Mouse (Mus musculus): ENCODE measurements at regions not wholly inside any gene's neighbourhood (a gene's known extent, or its start where the extent isn't known, plus 50 kb on each side); places are given as distances from the start of the nearest gene placed in this dataset.
A peak's percentile ranks its signal among the peaks of the same experiment; 100 is the strongest.

DNA sequence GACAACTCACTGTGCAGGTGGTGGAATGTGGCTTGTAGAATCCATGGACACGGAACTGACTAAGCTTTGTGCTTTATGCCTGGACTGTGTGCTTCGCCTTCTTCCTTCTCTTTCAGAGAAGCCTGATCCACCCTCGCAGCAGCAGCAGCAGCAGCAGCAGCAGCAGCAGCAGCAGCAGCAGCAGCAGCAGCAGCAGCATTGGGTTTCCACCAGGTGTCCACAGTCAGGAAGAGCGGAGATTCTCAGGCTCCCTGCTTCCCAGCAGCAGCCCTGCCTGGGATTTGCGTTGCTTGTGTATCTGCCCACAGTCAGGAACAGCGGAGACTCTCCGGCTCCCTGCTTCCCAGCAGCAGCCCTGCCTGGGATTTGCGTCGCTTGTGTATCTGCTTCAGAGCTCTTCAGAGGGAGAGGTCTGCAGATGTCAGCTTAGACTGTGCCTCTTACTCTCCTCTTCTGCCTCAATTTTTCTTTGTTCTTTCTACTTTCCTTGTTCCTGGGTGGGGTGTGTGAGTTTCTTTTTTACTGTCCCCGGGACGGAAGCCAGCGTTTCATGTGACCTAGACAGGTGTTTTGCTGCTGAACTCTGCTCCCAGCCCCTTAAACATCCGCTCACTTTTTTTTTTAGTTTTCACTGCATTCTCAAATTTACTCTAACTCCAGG is 168.1 kb upstream of the Olig3 start:
- no peak for ATAC-seq (replicated peaks; ENCODE audit: poor library complexity)

DNA sequence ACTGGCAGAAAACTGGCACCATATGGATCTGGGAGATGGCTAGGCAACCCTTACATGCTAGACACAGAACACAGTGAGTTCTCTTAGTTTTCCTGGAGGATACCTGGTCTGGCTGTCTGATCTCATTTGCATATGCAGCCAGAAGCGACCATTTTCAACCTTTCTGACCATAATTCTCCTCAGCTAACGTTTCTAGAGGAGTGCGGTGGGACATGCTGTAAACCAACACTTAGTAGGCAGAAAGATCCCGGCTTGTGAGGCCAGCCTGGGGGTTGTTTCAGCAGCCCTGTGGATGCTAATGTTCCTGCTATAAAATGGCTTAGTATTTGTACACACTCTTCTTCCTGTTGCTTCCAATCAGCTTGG is 168.6 kb upstream of the Olig3 start:
- ATAC-seq (replicated peaks; ENCODE audit: poor library complexity): no peak

DNA sequence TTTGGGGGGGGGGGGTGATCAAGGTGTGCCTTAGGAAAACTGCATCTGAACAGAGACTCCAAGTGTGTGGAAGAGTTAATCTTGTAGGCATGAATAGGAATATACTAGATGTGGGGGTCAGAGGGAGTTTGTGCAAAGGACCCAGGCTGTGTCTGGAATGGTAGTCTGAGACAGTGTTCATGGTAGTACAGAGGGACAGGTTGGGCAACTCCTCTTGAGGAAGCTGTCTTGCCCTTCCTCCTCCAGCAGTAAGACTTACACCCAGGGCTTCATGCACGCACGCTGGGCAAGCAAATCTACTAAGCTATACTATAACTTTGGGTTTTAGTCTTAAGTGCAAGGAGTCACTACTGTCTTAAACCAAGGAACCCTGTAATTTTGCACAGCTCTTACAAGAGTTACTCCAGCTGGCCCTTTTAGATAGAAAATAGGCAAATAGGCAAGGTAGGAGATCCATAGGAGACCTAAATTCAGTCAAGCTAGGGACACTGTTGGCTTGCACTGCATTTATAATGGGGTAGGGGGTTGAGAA is 169.2 kb upstream of the Olig3 start:
- peak; percentile 38; the same call in 1 of the 2 replicates for ATAC-seq (replicated peaks; ENCODE audit: poor library complexity)

DNA sequence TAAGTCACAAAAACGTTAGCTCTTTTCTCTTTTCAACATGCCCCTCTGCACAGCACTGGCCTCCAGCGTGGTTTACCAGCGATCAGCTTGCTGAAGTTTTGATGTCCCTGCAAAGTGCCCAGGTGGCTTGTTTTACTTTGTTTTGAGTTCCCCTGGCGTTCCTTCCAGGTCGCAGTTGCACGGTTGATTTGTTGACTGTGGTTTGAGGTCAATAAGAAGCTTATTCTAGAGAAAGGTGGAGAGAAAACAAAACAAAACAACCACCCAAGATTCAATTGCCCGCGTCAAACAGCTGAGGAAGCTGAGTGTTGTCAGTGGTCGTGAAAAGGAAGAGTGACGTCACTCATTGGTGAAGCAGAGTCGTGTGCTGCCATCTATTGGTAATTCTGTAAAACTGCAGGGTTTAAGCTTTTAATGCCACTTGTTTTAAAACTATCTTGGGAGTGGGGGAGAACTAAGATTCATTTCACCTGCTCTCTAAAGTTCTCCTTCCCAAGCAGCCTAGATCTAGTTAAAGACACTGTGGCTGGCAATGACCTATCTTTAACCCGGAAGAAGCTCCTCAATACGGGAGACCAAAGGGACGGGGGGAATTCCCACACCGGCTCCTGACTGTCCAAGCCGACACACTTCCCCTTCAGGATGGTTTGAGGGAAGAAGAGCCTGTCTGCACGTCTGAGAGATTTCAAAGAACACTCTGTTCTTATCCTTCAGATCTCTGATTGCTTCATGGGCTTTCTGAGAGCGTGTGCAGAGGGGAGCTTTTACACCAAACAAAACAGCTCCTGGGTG is 170.3 kb upstream of the Olig3 start:
- ATAC-seq (replicated peaks; ENCODE audit: poor library complexity): peak; percentile 97

DNA sequence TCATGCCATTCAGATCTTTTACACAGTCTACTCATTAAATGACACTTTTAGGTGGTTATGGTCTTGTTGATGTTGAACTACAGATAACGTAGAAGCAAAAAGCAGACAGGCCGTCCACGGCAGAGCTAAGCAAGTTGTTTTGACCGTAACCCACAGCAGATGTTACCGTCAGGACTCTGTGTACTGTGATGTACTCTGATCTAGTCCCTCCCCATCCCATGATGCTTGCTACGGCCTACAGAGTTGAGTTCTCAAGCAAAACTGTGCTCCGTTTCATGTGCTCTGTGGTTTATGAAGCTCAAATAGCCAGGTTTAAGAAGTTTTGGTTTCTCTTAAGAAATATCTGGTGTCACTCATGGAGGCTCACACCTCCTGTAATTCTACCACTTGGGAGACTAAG is 169.4 kb upstream of the Tnfaip3 start:
- ATAC-seq (replicated peaks; ENCODE audit: poor library complexity): no peak

DNA sequence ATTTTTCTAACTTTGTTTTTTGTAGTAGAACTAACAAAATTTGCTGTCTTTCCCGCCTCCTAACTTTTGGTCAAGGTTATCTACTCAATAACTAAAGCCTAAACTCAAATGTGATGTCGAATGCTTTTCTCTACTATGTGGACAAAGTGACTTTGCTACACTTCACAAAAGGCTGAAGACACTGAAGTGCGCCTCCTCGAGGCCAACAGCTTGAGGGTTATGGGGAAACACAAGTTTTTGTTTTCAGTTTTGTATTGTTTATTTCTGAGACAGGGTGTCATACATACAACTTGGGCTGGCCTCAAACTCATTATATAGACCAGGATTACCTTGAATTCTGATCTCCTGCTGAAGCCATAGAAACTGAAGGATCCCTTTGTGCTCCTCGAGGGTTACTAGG is 162.4 kb upstream of the Tnfaip3 start:
- ATAC-seq (replicated peaks; ENCODE audit: poor library complexity): no peak

DNA sequence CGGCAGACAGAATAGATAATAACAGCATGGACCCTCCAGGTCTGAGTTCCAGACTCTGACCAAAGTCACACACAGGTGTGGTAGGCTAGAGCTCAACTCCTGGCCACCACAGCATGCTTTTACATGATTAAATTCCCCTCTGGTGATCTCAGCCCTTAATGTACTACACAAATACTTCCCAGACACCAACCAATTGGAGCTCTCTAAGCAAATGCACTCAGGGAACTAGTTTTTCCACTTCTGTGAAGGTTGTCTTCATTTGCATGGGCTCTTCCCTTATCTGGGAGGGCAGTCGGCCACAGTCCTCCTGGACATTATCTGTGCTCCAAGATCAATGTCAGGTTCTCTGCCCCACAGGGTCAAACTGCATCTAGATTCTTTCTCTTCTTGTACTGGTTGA is 162.0 kb upstream of the Tnfaip3 start:
- ATAC-seq (replicated peaks; ENCODE audit: poor library complexity): no peak

DNA sequence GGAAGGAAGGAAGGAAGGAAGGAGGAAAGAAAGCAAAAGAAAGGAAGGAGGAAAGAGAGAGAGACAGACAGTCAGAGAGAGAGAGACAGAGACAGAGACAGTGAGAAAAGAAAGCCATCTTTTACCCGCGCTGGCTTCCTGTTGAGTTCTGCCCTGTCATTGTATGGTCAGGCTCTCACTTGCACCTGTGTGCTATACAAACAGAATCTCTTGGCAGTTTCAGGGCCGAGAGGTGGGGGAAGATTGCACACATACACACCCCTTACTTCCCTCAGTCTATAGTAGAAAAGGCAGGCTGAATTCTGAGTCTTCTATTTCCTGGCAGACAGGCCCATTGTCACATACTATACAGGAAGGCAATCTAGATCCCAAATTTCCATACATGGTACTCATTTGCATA is 160.8 kb upstream of the Tnfaip3 start:
- ATAC-seq (replicated peaks; ENCODE audit: poor library complexity): no peak

DNA sequence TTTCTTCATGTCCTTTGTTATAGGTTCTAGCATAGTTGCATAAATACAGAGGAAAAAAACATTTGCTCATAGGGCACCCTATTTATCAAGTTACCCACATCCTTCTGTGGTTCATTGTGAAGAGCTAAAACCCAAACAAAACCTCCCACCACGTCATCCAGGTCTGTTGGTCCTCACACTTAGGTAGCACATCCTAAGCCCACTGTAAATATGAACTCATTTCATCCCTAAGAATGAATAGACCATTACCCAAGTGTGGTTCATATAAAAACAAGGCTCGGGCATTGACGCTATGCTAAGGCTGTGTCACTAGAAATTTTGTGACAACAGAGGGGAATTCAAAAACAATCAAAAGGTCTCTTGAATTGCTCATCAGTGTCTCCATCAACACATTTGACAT is 156.4 kb upstream of the Tnfaip3 start:
- ATAC-seq (replicated peaks; ENCODE audit: poor library complexity): no peak

DNA sequence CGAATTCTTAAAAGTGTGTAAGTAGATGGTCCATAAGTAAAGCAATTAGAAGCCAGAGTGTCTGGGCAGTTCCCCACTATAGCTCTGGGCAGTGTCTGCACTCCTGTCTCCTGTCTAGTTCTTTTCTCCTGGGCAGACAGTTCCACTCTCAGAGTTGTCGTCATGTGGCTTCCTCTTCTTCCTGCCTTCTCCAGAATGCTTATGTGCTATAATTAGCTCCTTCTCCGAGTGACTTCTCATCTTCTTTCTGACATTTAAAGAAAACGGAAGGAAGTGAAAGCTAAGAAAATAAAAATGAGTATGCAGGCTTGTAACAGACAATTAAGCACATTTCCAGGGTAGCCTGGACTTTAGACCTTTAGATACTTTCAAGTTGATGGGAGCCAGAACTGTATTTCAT is 155.1 kb upstream of the Tnfaip3 start:
- peak; percentile 77 for ATAC-seq (replicated peaks; ENCODE audit: poor library complexity)

DNA sequence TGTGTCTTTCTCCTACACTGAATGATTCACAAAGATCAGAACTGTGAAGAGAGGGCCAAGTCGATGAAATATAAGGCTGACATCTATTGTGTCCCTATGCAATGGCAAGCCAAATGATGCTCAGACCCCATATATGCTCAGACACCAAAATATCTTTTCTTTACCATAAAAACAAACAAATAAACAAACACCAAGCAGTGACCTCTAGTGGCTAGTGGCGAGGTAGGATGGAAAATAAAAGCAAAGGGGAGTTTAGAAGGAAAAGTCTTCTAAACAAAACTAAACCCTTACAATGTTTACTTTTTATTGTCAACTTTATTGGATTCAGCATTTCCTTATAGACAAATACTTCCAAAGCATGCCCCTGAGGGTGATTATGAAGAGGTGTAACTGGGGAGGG is 153.8 kb upstream of the Tnfaip3 start:
- no peak for ATAC-seq (replicated peaks; ENCODE audit: poor library complexity)

DNA sequence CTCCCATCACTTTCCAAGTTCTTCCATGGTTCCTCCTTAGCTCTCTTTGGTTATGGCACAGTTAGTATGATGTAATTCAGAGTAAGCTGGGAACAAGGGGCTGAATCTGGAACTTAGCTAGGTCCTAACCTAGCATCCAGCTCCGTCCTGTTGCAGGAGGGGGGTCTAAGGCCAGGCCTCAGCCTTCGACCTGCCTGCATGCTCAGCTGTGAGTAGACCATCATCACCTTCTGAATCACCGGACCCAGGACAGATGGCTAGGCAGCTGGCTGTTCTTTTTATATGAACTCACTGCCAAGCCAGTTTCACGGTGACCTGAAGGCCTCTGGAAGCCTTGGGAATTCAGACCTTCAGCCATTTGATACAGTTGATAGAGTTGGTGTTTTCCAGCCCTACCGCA is 152.9 kb upstream of the Tnfaip3 start:
- ATAC-seq (replicated peaks; ENCODE audit: poor library complexity): no peak

DNA sequence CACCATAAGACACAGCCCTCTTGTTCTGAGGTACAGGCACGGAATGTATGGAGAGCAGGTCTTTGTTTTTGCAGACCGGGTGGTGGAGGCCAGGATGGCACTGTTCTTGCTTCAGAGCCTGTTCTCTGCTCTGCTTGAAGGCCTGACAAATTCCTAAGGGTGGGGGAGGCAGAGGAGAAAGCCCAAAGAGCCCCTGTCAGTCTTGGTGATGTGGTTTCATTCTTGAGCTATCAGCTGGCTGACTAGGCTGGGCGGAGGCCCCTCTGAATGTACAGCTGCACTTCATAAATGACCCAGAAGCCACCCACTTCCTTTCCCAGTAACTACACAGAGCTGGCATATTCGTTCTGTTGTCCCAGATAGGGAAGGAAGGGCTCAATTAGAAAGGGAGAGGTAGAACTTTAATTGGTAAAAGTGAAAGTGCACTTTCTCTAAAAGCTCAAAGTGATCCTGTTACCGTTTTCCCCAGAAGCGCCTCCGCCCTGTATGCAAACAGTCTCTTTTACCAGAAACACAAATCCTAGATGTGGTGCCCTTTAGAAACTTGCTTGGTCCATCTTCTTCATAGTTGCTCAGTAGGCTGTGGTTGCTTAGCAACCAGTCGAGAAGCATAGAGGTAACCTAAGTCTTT is 152.3 kb upstream of the Tnfaip3 start:
- peak; percentile 75 for ATAC-seq (replicated peaks; ENCODE audit: poor library complexity)

DNA sequence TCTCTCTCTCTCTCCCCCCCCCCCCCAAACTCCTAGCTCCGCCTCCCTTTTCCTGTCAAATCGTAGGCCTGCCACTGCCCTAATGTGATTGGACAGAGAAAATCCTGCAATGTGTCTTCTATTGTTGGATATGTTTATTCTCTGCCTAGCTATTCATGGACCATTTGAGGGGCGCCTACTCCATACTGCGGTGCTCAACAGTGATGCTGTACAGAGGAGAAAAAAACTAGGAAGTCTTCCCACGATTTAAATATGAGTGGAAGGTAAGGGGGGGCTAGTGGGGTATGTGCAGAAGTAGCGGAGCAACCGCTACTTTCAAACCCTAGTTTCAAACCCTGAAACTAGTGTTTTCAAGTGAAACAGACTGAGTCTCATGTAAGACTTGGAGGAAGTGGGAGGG is 151.6 kb upstream of the Tnfaip3 start:
- no peak for ATAC-seq (replicated peaks; ENCODE audit: poor library complexity)

DNA sequence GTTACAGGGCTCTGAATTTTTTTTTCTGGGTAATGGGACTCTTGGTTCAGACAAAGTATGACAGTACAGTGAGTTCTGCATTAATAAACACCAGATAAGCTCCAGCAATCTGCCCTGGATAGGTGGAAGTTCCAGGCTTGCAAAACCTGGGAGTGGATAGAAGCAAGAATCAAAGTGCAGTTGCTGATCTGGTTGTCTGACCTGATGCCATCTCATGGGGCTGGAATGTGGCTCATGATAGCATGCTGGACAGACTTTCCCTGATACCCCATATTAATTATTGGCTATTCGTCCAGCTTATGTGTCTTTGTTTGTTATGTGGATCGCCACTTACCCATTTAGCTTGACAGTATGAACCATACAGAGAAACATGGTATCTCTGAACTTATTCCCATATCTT is 146.6 kb upstream of the Tnfaip3 start:
- no peak for ATAC-seq (replicated peaks; ENCODE audit: poor library complexity)

DNA sequence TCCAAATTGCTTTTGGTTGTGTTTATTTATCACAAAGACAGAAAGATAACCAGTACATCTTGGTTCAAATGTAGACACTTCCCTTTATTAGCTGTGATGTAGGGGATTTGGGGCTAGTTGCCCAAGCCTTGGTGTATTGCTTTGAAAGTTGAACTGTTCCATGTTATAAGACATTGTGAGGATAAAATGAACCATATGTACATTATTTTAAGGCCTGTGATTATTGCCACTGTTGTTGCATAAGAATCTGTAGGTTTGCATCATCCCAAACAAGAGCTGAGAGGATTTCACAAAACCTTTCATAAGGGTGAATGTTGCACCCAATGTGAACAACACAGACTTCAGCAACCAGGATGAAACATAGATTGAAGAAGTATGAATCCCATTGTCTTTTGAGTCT is 145.7 kb upstream of the Tnfaip3 start:
- no peak for ATAC-seq (replicated peaks; ENCODE audit: poor library complexity)

DNA sequence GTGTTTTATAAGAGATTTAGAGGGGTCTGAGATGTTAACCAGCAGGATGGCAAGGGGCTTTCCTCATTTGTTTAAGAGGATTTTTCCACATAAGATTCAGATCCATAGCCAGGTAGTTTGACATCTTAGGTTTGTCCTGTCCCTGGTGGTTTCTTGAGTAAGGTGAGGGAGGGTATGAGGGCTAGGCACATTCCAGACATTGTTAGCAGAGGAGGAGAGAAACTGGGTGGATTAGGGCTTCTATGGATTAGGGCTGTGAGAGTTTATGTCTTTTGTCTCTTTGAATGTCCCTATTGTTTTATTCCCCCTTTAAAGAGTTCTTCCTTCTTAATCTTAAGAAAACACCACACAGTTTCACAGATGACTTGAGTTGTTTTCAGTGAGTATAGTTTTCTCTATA is 138.6 kb upstream of the Tnfaip3 start:
- no peak for ATAC-seq (replicated peaks; ENCODE audit: poor library complexity)

DNA sequence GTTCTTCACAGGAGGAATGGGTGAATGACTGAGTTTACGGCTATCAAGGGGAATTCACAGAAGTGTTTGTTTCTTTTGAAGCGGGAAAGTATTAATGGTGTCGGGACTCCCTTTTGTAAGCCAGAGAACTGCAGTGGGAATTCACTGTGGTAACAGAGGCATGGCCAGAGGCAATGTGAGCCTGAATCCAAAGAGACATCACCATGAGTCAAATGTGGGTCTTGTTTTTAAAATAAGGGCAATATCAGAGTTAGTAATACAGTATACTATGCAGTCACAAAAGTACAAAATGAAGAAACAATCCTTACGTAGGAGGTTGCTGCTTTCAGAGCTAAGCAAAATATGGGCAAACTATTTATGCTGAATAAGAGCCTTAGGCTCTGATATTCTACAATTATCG is 137.3 kb upstream of the Tnfaip3 start:
- ATAC-seq (replicated peaks; ENCODE audit: poor library complexity): no peak

DNA sequence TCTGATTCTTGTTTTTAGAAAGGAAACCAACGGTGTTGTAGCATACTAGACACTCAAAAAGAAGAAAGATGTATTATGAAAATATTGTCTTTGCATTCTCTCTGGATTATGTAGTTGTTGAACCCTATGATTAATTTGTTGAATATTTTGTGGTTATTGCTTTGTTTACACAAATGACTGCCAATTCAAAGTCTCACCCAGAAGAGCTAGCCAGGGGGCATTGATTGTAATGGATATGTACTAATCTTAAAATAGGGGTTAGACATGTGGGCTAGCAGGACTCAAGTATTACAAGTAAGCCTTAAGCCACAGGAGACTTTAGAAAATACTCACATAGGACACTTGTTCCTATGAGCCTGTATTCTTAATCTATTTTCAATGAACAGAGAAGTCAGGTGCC is 135.3 kb upstream of the Tnfaip3 start:
- no peak for ATAC-seq (replicated peaks; ENCODE audit: poor library complexity)

DNA sequence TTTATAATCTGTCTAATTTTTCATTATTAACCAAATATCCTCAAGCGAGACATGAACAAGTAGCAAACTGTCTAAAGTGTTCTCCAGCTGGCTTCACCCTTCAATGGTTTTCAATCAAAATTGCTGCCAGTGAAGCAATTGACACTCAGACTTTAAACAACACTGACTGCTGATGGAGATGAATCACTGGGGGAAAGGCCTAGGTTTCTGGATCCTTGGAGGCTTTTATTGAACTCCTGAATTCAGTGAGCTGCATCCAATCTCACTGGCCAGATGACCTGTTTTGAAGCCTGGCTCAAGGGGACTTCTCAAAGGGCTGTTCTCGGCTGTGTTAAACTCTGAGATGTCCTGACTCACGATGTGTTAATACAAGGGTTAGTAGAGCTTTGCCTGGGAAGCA is 134.5 kb upstream of the Tnfaip3 start:
- no peak for ATAC-seq (replicated peaks; ENCODE audit: poor library complexity)

DNA sequence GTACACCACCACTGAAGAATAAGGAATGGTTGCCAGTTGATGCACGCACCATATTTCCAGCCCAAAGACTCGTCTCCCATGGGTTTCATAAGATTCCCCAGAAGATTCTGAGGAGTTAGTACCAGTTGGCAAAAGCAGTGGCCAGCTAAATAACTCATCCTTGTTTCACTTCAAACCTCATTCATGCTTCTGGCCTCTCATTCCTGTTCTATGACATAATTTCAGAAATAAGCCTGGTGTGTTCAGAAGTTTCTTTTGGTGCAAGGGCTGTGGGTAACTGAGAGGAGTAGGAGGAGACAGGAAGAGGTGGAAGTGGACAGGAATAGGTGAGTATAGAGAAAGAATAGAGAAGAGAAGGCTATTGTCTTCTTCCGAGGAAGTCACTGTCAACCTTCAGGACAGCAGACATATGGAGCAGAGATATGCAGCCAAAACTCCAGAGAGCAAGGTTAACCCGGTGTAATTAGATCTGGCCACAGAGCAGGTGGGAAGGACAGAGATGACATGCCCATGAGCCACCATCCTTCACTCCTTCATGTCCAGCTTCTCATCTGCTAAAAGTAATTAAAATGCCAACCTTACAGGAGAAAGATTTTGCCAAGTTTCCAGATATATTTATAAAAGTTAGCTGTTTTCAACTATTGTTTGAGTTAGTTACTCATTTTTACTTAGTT is 133.9 kb upstream of the Tnfaip3 start:
- no peak for ATAC-seq (replicated peaks; ENCODE audit: poor library complexity)

DNA sequence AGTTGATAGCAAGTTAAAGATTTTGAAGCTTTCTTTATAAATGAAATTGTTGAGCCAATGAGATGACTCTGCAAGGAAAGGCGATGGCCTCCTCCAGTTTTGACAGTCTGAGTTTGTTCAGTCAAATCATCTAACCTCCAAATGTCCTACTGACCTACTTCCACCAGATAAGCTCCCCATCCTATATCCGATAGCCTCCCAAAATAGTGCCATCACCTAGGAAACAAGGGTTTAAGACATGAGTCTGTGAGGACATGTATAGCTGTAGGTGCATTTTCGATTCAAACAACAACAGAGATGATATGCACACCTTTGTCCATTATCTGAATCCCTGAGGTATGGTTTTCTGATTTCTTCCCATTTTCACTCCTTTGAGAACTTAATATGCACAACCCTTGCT is 126.0 kb upstream of the Tnfaip3 start:
- no peak for ATAC-seq (replicated peaks; ENCODE audit: poor library complexity)

Measured in megakaryocyte progenitor cell, adult 5-6 weeks (primary cell).